Mouse (Mus musculus) hematopoietic stem cell, adult 5-6 weeks (primary cell): ENCODE measurements at regions not wholly inside any gene's neighbourhood (a gene's known extent, or its start where the extent isn't known, plus 50 kb on each side); places are given as distances from the start of the nearest gene placed in this dataset.

Source experiments
- ATAC-seq, 2 experiments: fragments of 125-278 bp in 1 of 2; replicated peaks in 1 of 2; 2 replicates each; pipeline ENCODE4 v1.8.0; 2016 to 2017; ENCODE audit warnings: inconsistent platforms in 2 of 2, mild to moderate bottlenecking in 2 of 2, moderate number of reproducible peaks in 2 of 2, low read depth in 1 of 2, moderate TSS enrichment in 1 of 2; ENCODE audit not compliant: low FRiP score in 2 of 2, poor library complexity in 2 of 2, severe bottlenecking in 2 of 2, insufficient read depth in 1 of 2, low TSS enrichment in 1 of 2

DNA sequence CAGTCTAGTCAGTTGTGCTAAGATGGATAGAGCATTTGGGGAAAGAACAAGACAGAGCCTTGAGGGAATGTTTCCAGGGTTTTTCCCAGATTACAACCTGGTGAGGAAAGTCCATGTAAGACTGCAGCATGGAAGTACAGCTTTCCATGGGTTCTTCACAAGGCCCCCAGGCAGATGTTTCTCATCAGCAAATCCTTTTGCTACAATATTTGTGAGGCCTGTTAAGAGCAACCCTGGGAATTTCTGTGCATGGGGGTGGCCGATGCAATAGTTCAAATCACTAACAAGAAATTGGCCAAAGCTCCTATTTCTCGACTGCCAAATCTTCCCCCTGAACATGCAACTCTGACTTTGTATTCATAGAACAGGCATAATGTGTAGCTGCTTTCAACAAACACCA lies 546.0 kb downstream of the Nr2f2 start:
- ATAC-seq: no peak

DNA sequence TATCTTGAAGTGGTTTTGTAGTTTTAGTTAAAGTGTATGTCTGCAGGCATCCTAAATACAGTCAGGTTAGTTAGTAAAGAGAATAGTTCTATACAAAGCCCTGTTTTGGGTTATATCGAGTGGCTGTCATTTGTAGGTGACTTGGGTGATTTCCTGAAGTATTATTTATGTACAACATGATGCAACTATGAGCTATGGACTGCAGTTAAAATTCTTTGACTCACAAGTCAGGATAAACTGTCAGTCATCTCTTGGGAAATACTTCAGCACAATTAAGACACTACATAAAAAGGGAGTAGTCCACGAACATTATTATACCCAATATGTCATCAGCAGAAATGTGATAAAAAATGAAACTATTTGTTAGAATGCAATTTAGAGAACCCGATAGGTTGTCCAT lies 554.2 kb downstream of the Nr2f2 start:
- ATAC-seq: no peak

GRCm38 (mm10) chr7:69810873-69811272 lies 555.7 kb downstream of the Nr2f2 start:
- ATAC-seq: no peak

GRCm38 (mm10) chr7:69807220-69807619 lies 559.3 kb downstream of the Nr2f2 start:
- no peak for ATAC-seq

GRCm38 (mm10) chr7:69770980-69771348 lies 595.6 kb downstream of the Nr2f2 start:
- no peak for ATAC-seq

DNA sequence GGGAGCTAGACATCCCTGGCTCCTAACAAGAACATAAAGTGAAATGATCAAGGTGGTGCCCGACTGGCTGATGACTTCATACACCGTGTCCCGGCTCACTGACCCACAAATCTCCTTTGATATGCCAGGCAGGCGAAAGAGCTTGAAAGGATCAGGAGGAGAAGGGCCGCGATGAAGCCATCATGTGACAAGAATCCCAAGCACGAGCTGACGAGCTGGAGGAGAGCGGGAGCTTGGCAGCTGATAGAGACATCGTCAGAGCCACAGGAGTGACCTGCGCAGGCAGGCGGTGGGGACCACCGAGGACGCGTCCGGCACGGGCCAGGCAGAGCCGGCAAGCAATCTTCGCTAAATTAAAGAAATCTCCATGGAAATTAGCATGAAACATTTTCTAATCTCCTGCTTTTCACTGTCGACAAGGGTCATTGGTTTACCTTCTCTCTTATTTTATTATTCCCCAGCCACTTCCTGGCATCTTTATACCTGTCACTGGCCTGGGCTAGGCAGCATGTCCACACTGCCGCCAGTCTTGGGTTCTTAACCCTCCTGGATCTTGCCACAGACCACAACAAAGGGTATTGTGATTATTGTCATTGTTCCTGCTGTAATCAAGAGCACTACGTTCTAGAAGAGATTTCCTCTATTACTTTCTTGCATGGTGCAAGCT lies 596.1 kb downstream of the Nr2f2 start:
- ATAC-seq: no peak

DNA sequence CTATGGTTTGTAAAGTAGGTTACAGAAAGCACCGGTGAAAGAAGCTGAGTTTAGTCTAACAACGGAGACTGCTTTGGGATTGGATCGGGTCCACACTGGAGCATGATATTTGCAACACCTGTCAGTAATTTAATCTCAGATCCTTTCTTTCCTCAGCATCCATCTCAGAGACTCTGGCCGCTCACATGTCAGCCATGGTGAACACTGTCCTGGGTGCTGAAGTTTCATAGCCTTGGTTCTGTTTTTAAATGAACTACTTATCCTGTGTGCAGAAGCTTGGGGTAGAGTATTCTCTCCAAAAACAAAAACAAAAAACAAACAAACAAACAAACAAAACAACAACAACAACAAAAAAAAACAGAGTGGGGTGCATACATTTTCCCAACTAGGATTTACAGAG lies 600.1 kb downstream of the Nr2f2 start:
- ATAC-seq: no peak

DNA sequence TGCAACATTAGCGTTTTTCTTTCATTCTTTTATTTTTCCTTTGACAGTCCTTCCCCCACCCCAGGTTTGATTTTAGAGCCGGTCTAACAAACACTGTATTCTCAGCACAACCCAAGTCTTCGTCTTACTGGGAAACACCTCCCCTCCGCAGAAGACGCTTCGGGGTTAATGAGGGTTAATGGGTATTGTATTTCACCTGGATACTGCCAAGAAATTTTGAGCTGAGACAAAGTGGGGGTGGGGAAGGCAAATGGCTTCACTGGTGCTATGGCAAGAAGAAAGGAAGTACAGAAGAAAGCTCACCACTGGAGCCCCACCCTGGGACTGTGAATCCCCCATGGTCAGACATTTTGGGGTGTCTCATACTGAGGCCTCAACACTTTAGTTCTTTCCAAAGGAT lies 626.0 kb downstream of the Nr2f2 start:
- no peak for ATAC-seq

DNA sequence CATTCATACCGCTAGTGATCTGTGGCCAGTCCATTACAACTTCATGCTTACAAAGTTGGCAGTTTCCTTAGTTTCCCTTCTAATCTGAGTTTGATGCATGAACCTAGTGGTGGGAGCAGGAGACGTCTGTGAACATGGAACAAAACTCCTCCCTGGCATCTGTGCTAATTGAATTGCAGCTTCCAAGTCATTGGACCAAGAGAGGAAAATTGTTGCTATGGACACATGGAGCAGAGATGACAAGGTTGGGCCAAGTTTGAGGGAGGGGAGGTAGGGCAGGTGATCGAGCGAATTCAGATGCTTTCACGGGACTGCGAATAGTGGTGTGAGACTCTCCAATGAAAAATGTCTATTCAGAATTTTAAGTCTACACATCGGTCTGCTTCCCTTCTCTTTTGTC lies 627.5 kb downstream of the Nr2f2 start:
- no peak for ATAC-seq

DNA sequence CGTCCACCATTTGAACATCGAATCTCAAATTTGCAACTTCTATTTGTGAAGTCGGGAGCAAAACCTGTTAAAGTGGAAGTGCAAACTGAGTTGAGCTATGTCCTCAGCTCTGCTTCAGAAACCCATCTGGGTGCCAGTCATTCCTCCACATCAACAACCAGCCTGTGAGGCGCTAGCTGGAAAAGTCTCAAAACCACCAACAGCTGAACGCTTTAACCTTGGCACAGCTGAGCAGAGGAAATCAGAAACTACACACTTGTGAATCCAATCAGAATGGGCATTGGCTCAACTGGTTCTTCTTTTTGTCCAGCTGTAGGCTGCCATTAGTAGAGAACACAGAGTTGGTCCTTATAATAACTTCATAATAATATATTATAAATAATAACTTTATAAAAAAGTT lies 651.5 kb downstream of the Nr2f2 start:
- ATAC-seq: no peak

- no peak for ATAC-seq
Observed at GRCm38 (mm10) chr7:69670211-69670610, 696.3 kb downstream of the Nr2f2 start.

- ATAC-seq: no peak
Observed at GRCm38 (mm10) chr7:69655583-69655982, 711.0 kb downstream of the Nr2f2 start.

- ATAC-seq: no peak
Observed at GRCm38 (mm10) chr7:69645449-69645848, 721.1 kb downstream of the Nr2f2 start.

DNA sequence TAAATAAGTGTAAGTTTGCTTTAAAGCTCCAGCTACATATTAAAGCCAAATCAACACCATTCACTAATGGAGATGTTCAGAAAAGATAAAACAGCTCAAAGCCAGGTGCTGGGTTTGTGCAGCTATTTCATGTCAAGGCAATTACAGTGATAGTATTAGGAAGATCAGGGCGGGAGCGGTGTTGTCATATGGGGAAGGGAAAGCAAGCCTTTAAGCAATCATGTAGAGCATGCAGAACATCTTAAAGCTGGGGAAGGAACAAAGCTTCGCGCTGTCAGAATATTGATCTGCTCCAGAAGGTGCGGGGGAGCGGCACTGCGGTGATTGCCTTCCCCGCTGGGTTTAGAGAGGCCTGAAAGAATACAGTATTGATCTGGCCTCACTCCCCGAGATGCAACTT lies 724.9 kb downstream of the Nr2f2 start:
- ATAC-seq: no peak

GRCm38 (mm10) chr7:69599866-69600265 lies 766.7 kb downstream of the Nr2f2 start:
- no peak for ATAC-seq

DNA sequence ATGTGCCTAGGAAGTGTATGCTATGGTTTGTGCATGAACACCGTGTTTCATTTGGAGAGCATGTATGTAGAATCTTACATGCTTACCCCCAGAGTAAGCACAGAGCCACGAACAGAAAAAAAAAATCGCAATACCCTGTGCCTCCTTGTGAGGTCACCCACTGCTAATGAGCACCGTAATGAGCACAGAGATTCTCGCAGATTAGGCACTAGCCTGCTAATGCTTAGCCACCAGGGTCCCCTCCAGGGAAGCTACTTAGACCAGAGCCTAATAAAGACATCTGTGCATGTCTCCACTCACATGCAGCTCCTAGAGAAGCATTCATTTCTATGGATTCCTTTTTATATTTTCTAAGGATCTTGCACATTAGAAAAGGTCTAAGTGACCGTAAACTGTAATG lies 780.8 kb downstream of the Nr2f2 start:
- ATAC-seq: no peak

GRCm38 (mm10) chr7:69585131-69585530 lies 781.4 kb downstream of the Nr2f2 start:
- no peak for ATAC-seq

DNA sequence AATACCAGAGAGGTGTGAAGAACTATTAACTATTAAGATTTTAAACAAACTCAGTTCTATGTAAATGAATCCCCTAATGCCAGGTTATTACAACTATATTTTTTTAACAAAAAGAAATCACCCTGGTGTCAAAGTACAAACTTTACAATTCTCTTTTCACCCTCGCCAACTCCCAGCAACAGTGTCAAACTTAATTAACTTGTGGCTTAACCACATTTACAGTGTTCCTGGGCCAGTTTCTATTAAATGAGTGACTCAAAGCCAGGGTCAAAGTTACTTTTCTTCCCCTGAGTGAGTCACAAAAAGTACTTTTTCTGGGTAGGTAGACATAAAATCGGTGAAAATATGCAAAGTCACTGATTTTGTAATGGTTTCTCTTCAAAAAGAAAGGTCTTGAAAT lies 782.0 kb downstream of the Nr2f2 start:
- ATAC-seq: no peak

DNA sequence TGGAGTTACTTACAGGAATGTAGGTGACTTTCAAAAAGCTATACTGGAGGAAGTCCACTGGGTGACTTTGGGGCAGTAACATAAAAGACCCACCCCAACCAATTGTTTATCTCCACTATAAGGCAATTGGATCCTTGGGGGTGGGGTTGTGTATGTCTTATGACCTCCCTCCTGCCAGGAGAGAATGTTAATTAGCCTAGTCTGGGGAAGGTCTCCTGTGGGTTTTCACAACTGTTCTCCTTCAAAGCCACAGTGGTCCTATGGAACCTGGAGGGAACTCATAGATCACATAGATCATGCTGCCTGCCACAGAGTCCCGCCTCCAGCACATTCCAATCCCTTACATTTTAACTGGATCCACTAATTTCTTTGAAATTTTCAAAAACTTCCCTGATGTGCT lies 782.6 kb downstream of the Nr2f2 start:
- ATAC-seq: no peak

DNA sequence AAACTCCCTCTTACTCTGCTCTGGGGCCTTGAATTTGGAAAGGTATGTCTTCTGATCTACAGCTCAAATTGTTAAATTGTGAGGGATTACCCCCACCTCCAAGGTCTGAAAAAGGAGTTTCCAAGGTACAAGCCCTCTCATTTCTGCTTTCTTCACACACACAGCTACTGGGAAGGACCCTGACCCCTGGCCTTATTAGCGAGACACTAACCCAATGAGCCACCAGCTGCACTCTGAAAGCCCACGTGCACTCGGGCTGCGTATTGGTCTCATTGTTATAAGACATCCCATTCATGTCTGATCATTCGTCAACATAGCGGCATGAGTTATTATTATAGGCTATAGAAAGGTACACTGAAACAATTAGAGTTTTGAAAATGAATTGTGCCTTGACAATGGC lies 784.9 kb downstream of the Nr2f2 start:
- no peak for ATAC-seq
